In the genomic region with DNA sequence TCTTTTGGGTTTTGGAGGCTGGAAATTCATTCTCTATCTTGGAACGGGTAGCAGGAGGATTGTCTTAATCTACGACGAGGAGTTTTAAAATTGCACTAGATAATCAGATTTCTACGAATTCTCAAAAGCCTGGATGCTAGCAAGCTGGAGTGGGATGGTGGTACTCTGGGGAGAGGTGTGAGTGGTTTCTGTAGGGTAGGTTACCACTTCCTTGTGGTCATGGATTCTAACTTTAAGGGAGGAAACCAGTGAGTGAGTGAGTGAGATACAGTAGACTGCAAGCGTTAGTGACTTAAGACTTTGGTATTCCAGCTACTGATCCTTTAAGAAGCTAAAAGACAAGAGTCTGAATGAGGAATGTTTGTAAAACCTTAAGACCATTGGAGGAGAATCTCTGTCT, we compare ENCODE assay signal across 8 mouse cellular contexts. TPM values are rescaled to one million over a fixed set of nuclear protein-coding genes. Genes with fewer than 3 reads are reported as not detected.
DNase-seq lines count a peak whose midpoint lies in the region; ATAC-seq and TF ChIP-seq lines count a peak whose summit lies in the region.

No protein-coding gene starts in this region.

- peak overlapping the region; percentile 84 for H3K4me3 ChIP-seq in lung, embryonic 14.5 days (ENCODE audit: low read depth, low read length)
- H3K4me3 ChIP-seq in brown adipose tissue, adult 24 weeks (ENCODE audit: insufficient read depth, low read depth, low read length): peak overlapping the region; percentile 79
- H3K4me3 ChIP-seq in neural tube, embryonic 14.5 days (ENCODE audit: low read depth, low read length): peak overlapping the region; percentile 88

- no peaks in the 10 kb centered on the region for H3K36me3 ChIP-seq in lung, embryonic 14.5 days (ENCODE audit: insufficient read depth)
- H3K36me3 ChIP-seq in neural tube, embryonic 14.5 days (ENCODE audit: control insufficient read depth, insufficient read depth, low read length): no peaks in the 10 kb centered on the region

- peak; percentile 48 for DNase-seq in lung, embryonic 14.5 days
- no peak for DNase-seq in lung, postnatal 14 days
- DNase-seq in left cerebral cortex, postnatal 36 days (ENCODE audit: low spot score in 2 of 2): no peak
- DNase-seq in spleen, postnatal 4 days (ENCODE audit: low spot score in 2 of 2): no peak
- no peak for DNase-seq in T-cell, adult 2 months (ENCODE audit: low spot score)

- ATAC-seq in lung, embryonic 14.5 days (ENCODE audit: insufficient read depth): no peak
- peak; percentile 23 for ATAC-seq in inflammation-experienced regulatory T-cells, adult 6 months
- ATAC-seq in neural tube, embryonic 14.5 days (ENCODE audit: low read depth): no peak

- peak overlapping the region; percentile 88 for H3K4me2 ChIP-seq in lung, embryonic 14.5 days
- peak overlapping the region; percentile 79 for H3K4me2 ChIP-seq in neural tube, embryonic 14.5 days (ENCODE audit: low read depth, low read length)

- intact Hi-C loops in left cerebral cortex, postnatal 36 days (cut with DNase I): no loop called here

- peak overlapping the region; percentile 83 for H3K27ac ChIP-seq in lung, embryonic 14.5 days (ENCODE audit: low read depth)
- H3K27ac ChIP-seq in brown adipose tissue, adult 24 weeks (replicated peaks; ENCODE audit: low read depth, low read length): peak overlapping the region; percentile 67
- H3K27ac ChIP-seq in neural tube, embryonic 14.5 days (ENCODE audit: low read depth, low read length): peak overlapping the region; percentile 74; the same call in 1 of the 2 replicates

- TF ChIP-seq CTCF in lung, embryonic 14.5 days (IDR thresholded peaks at IDR 0.05; ENCODE audit: low read depth): no peak

- WGBS in lung, embryonic 14.5 days: under 1% methylated on average over 5 of the region's 5 CpGs
- WGBS in neural tube, embryonic 14.5 days: 3% methylated on average over 5 of the region's 5 CpGs

- no peaks in the 10 kb centered on the region for H3K9me3 ChIP-seq in lung, embryonic 14.5 days (ENCODE audit: low read depth, low read length)
- no peaks in the 10 kb centered on the region for H3K9me3 ChIP-seq in neural tube, embryonic 14.5 days (ENCODE audit: control insufficient read depth, low read length)

- no peaks in the 10 kb centered on the region for H3K27me3 ChIP-seq in lung, embryonic 14.5 days (ENCODE audit: insufficient read depth, low read length)
- H3K27me3 ChIP-seq in neural tube, embryonic 14.5 days (ENCODE audit: control insufficient read depth, insufficient read depth, low read length): no peaks in the 10 kb centered on the region; the same call in 1 of the 2 replicates

- H3K4me1 ChIP-seq in lung, embryonic 14.5 days (ENCODE audit: insufficient read depth): peaks cover 10% of the 10 kb centered on the region
- peaks cover 9% of the 10 kb centered on the region for H3K4me1 ChIP-seq in brown adipose tissue, adult 24 weeks (ENCODE audit: control insufficient read depth, insufficient read depth, insufficient read length, low read length)
- peaks cover 12% of the 10 kb centered on the region for H3K4me1 ChIP-seq in neural tube, embryonic 14.5 days (ENCODE audit: control insufficient read depth, insufficient read depth, low read length)

- peak overlapping the region; percentile 90 for H3K9ac ChIP-seq in lung, embryonic 14.5 days
- H3K9ac ChIP-seq in neural tube, embryonic 14.5 days (replicated peaks; ENCODE audit: low read depth, low read length): peak overlapping the region; percentile 81

RNA-seq across cellular contexts. Expression of gene Agps, which starts 0.8 kb away (rescaled TPM):
- polyA plus RNA-seq in lung, embryonic 14.5 days (2014; fragmentation: Nextera tagmentation; extraction: Ambion mirVana): 47.9 and 55.7 TPM in 2 replicates
- polyA plus RNA-seq in brown adipose tissue, adult 24 weeks (2012; ENCODE audit: insufficient read depth, insufficient read length, missing spikeins): 14.5 and 17.6 TPM in 2 replicates
- polyA plus RNA-seq in inflammation-experienced regulatory T-cells, adult 6 months (2017; shearing (Covaris generic)): 10 to 100 TPM; 17.6 to 25.3 (median 18.5) TPM
- 35.1 and 47.8 TPM in 2 replicates for polyA plus RNA-seq in neural tube, embryonic 14.5 days (2014; fragmentation: Nextera tagmentation; extraction: Ambion mirVana)
- 10 to 100 TPM; 36.2 to 40.4 TPM for total RNA-seq in left cerebral cortex, postnatal 36 days (2021)
